Mouse (Mus musculus) right cerebral cortex, postnatal 25 days (tissue): Measurements from ENCODE around the gene Max.
A peak's percentile ranks its signal among the peaks of the same experiment; 100 is the strongest.

ENCODE experiments used
- DNase-seq: peaks from one replicate; pipeline ENCODE4 v3.0.0; 2022

The Max gene

GRCm38 (mm10) chr12:76954698-76955423 lies 7.1 kb downstream of the Max start:
- DNase-seq, result peak; percentile 64

DNA sequence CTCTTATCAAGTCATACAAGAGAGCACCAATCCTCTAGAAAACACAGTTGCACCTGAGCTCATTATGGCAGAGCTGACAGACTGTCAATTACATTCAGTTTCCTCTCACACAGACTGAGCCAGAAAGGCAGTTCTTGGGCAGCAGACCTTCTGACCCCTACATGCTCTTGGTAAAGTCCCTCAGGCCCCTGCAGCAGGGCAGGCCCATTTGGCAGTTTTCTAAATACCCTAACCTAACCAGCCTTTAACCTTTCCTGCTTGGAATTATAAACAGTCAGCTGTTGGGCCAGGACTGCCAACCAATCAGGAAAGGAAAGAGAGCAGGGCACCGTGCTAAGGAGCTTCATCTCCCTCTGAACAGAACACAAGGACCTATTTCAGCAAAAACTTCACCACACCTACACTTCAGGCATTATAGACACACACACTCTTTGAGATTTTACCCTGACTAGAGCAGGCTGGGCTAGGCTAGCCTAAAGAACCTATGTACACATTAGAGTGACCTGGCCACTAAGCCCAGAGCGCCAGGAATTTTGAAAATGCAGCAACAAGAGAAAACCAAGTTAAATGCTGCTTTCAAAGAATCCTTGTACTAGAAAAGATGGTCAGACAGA lies 8.1 kb downstream of the Max start:
- DNase-seq, result no peak

GRCm38 (mm10) chr12:76950330-76950729 lies 11.7 kb downstream of the Max start:
- DNase-seq, result no peak

DNA sequence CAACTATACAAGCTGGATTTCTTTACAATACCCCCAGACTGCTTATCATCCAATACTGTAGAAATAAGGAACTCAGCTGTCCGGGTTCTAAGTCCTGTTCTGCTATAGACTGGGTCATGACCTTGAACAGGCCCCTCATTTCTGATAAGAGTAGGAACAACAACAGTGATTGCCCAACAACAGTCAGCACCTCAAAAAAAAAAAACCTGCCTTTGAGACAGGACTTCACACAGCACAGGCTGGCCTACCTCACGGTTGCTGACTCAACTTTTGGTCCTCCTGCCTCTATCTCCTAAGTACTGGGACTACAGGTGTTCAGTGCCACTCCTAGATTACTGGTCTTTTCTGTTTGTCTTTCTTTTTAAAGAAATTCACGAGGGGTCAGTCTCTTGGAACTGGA lies 13.2 kb downstream of the Max start:
- no peak for DNase-seq

GRCm38 (mm10) chr12:76948185-76948584 lies 13.8 kb downstream of the Max start:
- no peak for DNase-seq

- no peak for DNase-seq
Measured at GRCm38 (mm10) chr12:76947487-76947886, 14.5 kb downstream of the Max start.

GRCm38 (mm10) chr12:76943466-76943865 lies 18.5 kb downstream of the Max start:
- no peak for DNase-seq

- DNase-seq, result no peak
Measured at GRCm38 (mm10) chr12:76943046-76943445, 19.0 kb downstream of the Max start.

DNA sequence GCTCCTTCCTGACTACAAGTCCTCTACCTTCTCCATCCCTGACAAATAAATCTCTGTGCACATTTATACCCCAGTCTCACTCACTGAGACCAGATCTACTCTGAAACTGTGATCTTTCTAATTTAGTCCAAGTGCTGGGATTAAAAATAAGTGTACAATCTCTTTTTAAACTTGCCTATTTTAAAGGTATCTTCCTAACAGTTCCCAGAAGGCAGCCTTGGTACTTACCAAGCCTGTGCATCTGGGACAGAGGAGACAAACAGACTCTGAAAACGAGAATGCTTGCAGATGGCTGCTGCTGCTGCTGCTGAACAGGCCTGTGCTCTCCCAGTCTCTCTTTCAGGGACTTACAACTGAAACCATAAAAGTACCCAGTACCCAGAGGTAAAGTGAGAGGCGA lies 19.5 kb downstream of the Max start:
- DNase-seq, result no peak

- DNase-seq, result no peak
Measured at GRCm38 (mm10) chr12:76941524-76941923, 20.5 kb downstream of the Max start.

DNA sequence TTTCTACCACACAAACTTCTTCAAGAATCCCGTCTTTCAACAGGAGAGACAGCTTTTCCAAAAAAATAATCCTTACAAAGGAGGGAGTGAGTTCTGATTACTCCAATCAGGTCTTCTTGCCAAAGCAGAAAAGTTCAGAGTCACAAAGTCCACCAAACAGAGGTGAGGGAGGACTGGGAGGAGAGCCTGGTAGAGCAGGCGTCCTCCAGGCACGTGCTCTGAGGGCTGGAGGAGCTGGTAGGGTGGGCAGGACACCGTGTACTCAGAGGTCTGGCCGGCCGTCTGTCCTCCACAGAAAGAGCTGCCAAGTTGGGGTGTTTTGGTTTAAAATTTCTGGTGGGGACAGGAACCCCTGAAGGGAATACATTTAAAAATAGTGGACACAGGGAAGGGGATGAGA lies 24.0 kb downstream of the Max start:
- no peak for DNase-seq

DNA sequence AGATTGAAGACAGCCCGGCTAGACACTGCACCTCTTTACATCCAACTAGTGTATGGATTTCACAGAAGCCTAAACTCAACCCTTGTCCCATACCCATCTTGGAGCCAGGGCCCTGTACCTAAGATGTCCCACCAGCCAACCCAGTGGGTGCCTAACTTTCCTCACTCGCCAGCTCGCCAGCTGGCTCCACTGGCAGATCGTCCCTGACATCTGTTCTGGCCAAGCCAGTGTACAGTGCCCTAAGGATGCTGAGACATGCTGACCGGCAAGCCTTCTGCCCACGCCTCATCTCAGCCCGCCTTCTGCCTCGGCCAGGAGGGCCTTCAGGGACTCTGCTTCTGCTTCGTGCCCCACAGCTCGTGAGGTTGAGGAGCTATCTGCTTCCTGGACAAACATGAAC lies 25.8 kb downstream of the Max start:
- DNase-seq, result no peak

DNA sequence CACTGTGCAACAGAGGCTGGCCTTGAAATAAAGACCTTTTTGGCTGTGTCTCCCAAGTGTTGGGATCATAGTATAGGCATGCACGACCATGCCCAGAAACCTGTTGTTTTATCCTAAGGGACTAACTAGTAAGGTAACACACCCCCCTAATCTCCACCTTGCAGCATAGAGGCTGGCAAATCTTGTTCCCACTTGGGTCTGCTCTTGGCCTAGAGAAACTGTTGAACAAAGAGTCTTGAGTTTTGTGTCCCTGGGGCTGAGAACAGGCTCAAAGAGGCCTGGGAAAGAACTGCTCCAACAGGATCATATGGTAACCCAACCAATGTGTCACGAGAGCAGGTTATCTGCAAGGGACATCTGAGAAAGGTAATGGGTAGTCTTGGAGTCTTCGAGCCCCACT lies 27.6 kb downstream of the Max start:
- DNase-seq, result no peak

- no peak for DNase-seq
Measured at GRCm38 (mm10) chr12:76932688-76933060, 29.3 kb downstream of the Max start.

GRCm38 (mm10) chr12:76931739-76932687 lies 30.0 kb downstream of the Max start:
- DNase-seq, result no peak

- DNase-seq, result no peak
Measured at GRCm38 (mm10) chr12:76930177-76930576, 31.8 kb downstream of the Max start.

DNA sequence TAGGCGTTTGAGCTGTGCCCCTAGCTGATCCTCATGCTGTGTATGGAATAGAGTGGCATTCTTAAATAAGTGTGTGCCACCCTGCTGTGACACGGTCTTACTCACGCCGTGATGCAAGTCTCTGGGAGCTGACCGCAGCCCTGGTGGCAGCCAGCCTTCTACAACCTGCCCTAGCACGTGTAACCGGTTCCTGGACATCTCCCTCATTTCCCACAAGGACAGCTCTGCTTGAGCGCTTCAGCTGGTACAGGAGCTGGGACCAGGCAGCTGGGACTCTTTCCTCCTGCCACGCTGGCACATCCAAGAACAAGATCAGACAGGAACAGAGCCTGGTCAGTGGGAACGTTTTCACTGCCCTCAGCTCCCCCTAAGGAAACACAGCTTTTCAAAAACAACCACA lies 34.5 kb downstream of the Max start:
- no peak for DNase-seq

- DNase-seq, result no peak
Measured at GRCm38 (mm10) chr12:76927012-76927411, 35.0 kb downstream of the Max start.

GRCm38 (mm10) chr12:76926338-76926945 lies 35.6 kb downstream of the Max start:
- DNase-seq, result no peak

GRCm38 (mm10) chr12:76924904-76925604 lies 36.9 kb downstream of the Max start:
- DNase-seq, result no peak

GRCm38 (mm10) chr12:76923118-76923517 lies 38.9 kb downstream of the Max start:
- DNase-seq, result no peak

GRCm38 (mm10) chr12:76920990-76921389 lies 41.0 kb downstream of the Max start:
- DNase-seq, result no peak

DNA sequence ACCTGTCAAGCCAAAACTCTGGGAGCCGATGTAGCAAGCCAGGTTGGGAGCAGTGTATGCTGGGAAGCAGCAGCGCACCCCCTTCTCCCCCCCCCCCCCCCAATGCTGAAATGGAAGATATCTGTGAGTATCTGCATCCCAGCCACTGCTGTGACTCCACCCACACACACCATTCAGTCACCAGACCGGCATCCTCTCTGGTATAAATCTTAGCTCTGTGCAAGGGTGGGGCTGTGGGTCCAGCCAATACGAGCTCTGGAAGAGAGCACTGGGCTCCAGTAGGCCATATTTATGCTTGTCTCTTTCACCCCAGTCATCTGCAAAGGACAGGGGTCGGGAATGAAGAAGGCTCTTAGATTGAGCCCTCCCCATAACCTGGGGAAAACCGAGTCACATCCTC lies 41.6 kb downstream of the Max start:
- no peak for DNase-seq
